Mouse (Mus musculus): Measurements from ENCODE around the gene Gcg.

DNA sequence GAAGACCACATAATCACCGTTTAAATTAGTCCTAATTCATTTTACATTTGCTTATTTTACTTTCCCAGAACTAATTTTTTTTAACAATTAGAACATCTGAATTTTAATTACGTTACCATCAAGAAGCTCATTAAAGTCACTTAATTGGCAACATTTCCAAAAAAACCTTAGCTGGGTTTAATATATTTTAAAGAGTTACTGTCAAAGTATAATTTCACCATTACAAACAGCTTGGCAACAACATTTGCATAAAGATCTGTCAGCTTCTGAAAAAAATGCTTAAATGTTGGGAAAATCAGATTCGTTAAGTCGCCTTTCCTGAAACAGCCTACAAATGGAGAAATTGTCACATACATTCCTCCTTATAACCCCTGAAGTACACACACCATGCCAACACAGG, 14.6 kb upstream of the Gcg start:
- TF ChIP-seq POLR2A (IDR thresholded peaks at IDR 0.05; ENCODE audit: low read depth, low read length) (no peak), CTCF (IDR thresholded peaks at IDR 0.05; ENCODE audit: extremely low read depth, insufficient read length, insufficient replicate concordance, low read depth, low read length) (no peak)

All from small intestine, adult 2 months (tissue).